Mouse (Mus musculus) bone marrow, adult 2 months (tissue): ENCODE data around the gene Elmsan1.

Experiments
- CTCF ChIP-seq: fragments of 200-500 bp; IDR thresholded peaks from 2 replicates; pipeline ENCODE4 v1.5.1; 2011; ENCODE audit warnings: low read length, control low read depth; ENCODE audit not compliant: control insufficient read depth, insufficient read depth
- POLR2A ChIP-seq: fragments of 200-500 bp; IDR thresholded peaks from 2 replicates; pipeline ENCODE4 v1.6.1; 2011; ENCODE audit warnings: low read depth, mild to moderate bottlenecking, control low read depth, low read length, borderline replicate concordance; ENCODE audit not compliant: control insufficient read depth

GRCm38 (mm10) chr12:84165631-84166373 lies 52.9 kb downstream of the Elmsan1 start:
- TF ChIP-seq CTCF, result no peak
- no peak for TF ChIP-seq POLR2A
